Mouse (Mus musculus): ENCODE results near the gene Ric8a.

The Ric8a gene

DNA sequence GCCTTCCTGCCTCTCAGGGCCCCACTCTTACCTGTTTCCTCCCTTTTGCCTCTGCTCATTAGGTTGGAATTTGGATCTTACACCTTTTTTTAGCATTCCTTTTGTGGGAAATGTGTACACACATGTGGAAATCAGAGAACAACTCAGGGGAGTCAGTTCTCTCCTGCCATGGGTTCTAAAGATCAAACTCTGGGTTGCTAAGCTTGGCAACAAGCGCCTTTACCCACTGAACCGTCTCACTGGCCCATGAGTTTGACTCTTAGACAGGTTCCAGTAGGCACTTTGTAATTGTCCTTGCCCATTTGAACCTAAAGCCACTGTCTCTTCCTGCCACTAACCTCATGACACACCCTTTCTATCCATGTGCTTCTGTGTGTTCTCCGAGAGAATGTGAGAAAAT is 37.9 kb downstream of the Ric8a start:
- no peak for DNase-seq

DNA sequence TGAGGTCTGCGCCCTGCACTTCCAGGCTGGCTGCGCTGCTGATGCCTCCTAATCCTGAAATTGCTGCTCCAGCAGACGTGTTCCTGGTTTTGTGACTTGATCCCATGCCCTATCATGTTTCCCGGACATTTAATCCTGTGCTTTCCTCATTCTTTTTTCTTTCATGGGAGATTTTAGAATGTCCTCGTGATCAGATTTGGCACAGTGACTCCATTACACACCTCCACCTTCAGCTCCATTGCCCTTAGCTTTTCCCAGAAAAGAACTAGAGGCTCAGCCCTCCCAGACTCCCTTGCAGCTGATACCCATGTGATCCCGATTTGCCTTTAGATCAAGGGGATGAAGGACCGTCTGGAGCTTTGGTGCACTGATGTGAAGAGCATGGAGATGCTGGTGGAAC is 41.1 kb downstream of the Ric8a start:
- no peak for DNase-seq

DNA sequence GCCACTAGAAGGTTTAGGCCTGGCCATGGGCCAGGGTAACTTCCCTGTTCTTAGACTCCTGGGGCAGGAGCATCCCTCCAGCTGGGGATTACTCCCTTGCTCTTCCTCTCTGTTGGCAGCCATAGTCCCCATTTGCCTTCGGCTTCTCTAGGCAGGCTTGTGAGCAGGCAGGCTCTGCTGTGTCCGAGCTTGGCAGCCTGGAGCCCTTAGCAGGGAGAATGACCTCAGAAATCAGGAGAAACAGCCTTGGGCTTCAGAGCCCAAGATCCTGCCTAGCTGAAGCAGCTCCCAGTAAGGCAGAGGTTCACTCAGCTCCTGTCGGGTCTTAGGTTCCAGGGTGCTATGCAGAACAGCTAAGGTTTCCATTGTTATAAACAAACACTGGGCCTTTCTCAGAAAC is 42.4 kb downstream of the Ric8a start:
- no peak for DNase-seq

DNA sequence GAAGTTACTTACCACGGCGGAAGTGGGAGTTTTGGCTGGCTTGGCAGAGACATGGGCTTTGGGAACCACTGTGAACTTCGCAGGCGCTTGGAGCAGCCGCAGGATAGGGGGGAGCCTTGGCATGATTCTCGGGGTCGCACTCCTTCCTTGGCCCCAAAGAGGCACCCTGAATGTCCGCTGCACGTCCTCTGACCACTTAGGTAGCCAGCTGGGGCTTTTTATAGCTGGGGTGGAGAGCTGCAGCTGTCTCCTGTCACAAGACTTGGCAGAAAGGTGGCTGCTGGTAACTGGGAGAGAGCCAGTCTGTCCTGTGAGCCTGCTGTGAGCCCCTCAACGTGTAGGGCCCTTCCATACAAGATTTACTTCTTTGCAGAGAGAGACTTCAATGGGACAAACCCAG is 43.5 kb downstream of the Ric8a start, which contains the start of gene Cox8b:
Gene Cox8b, minus strand, starts transcription at position 227 of the 400 bp plus-strand sequence.
- DNase-seq, result no peak

DNA sequence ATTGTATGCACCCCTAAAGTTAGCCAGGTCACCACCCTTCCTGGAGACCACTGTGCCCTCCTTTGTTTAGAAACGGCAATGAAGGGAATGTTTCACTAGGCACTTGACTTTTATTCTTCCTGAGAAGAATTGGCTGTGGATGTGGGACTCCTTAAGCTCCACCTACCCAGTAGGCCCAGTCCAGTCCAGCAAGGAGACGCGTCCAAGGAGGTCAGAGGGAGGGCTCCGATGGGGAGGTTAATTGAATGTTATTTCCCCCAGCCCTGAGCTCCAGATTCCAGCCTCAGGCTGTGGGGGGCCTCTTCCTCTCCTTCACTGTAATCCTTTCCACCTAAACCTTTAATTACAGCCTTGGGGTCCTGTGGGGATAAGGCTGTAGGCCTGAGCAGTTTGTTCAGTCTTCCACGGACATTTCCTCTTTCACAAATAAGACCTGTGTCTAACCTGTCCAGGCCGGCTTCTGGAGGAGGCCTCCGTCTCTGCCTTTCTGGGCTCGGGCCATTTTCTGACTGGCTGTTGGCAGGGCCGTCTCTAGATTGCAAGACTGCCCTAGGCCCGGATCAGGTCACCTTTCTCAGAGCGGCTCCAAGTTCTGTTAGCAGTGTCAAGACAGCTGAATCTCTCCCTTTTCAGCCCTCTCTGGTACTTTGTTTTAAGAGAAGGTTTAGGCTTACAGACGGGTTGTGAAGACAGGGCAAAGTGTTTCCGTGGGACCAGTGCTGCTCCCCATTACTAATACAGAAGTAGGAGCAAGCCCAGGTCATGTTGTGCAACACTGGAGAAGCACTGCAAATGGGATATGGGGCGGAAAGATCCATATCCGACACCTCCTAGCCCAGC is 45.5 kb downstream of the Ric8a start:
- no peak for DNase-seq

DNA sequence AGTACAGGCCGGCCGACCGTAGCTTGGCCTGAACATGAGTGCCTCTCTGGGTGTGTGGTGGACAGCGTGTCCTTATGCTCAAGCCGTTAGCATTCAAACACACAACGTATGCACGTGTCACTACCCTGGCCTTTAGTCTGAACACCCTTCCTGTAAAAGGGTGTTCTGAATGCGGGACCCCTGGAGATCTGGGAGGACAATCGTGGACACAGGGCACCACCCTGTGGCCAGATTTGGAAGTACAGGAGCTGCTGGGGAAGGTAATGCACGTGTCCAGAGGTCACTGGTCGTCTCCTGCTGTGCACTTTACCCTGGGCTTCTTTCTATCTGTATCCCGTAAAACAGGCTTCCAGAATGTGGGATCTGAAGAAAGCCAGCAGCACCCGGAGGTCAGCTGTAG is 46.5 kb downstream of the Ric8a start:
- peak; percentile 87 for DNase-seq

DNA sequence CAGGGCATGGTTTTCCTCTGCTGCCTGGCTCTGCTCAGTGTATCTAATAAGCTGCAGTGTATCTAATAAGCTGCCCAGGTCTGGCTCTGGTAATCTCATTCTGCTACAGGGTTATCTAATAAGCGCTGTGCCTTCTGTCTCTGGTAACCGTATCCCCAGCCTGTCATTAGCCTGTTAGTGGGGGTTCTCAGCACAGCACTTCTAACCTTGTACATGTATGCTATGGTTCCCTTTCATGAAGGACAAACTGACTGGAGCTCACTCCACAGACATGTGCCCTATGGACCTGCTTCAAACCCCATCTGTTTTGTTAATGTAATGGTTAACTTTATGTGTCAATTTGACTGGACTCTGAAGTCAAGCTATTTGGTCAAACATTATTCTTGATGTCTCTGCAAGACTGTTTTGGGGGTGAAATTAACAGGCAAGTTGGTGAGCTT is 48.9 kb downstream of the Ric8a start:
- no peak for DNase-seq

DNA sequence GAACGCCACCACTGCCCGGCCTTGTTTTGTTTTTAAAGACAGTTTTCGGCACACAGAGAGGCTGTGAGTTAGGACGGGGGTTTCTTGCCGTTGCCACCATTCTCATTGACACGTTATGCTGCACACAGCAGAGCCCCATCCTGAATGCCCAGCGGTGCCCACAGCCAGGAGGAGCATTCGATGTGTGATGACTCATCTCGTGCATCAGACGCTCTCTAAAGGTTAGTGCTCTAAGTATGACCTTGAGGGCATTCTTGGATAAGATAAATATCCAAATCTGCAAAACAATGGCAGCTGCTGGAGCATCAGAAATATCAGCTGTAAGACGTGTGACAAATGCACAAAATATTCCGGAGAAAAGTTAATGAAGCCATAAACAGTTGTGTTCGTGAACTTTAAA is 50.4 kb downstream of the Ric8a start:
- no peak for DNase-seq

DNA sequence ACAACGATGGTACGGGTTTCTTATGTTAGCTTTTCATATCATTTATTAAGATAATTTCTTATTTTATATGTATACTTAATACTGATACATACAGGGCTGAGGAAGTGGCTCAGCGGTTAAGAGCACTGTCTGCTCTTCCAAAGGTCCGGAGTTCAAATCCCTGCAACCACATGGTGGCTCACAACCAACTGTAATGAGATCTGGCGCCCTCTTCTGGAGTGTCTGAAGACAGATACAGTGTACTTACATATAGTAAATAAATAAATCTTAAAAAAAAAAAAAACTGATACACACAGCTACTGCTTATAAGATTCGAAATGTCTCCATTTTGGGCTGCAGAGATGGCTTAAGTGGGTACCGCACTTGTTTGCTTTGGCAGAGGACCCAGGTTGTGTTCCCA is 50.9 kb downstream of the Ric8a start:
- DNase-seq, result no peak

DNA sequence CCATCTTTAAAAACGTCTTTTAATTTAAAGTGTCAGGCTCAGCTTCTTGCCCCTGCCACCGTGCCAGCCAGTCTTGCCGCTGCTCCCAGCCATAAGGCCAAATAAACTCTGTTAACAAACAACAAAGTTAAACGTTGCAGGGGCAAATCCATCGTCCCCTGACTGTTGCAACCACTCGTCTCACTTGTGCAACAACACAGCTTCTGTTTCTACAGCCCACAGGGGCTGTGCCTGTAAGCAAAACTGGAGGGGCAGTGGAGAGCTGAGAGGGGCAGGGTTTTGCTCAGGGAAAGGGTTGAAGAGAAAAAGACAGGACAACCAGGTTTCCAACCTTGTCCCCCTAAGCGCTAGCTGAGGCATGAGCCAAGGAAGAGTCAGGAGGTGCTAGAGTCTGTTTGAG is 51.4 kb downstream of the Ric8a start:
- no peak for DNase-seq

DNA sequence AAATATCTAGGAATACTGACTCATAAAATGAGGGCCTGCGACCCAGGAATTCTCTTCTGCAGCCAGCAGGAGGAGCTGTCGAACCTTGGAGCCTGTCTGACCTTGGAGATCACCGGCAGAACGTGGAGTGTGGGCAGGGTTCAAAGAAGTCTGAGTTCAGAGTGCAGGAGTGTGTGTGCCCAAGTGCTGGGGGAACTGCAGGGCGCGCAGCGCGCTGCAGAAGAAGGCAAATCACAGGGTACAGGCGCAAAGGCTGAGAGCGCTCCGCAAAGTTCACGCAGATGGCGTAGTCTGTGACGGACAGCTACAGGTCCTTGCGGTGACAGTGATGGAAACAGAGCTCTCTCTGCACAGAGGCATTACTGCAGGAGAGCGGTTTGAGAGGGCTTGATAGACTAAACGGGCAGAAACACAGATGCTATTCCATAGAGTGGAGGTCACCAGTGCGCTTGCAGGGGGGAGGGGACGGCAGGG is 51.9 kb downstream of the Ric8a start:
- peak; percentile 71 for DNase-seq

DNA sequence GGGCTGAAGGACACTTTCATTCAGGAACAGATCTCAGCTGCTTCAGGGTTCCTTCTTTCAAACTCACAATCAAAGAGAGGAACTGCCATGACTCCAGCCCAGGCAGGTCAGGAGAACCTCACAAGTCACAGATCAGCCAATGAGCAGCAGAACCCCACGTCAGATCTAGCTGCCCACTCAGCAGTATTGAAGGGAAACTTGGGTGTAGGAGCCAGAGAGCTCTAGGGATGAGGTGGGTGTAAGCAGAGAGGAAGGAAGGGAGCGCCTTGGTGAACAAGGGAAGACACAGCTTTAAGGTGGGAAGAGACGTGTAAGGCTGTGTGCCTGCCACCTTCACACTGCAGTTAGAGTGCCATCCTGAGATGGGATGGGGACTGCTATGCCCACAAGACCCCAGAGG is 55.5 kb downstream of the Ric8a start:
- DNase-seq, result no peak

DNA sequence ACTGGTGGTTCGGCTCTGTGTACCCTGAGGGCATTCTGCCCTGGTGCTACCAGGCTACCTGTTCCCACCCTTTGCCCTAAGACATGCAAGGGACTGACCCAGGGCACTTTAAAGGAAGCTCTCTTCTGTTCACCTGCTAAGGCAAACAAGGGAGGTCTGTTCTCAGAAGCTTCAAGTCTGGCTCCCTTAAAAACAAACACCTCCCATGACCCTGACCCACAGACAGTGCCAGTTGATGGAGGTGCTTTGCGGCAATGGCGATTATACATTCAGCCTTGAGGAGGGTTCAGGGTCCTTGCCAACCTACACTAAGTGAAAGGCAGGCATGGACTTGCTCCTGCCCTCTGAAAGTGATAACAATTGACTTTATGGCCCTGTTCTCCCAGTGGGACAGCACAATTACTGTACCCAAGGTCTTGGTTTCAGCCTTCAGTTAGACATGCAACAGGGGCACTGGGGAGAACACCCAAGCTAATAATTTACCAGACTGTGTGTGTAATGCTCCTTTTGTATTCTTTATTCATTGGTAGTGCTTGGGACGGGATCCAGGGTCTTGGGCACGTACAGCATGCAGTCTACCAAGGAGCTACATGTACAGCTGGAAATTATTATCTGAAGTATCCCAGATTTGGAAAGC is 56.2 kb downstream of the Ric8a start:
- DNase-seq, result no peak

All from right cerebral cortex, postnatal 4 days (tissue).